Mouse (Mus musculus) heart, adult 2 months (tissue): ENCODE measurements around the gene Nup93.

Experiments
- CTCF ChIP-seq: fragments of 200-600 bp; IDR thresholded peaks from 2 replicates; pipeline ENCODE4 v1.8.1; 2022; ENCODE audit warnings: antibody characterized with exemption, mild to moderate bottlenecking, moderate library complexity
- EP300 ChIP-seq: fragments of 200-500 bp; IDR thresholded peaks from 2 replicates; pipeline ENCODE4 v1.6.1; 2011; ENCODE audit warnings: low read depth, low read length, control low read depth; ENCODE audit not compliant: insufficient read depth
- POLR2A ChIP-seq: fragments of 200-500 bp; IDR thresholded peaks from 2 replicates; pipeline ENCODE4 v1.6.1; 2011; ENCODE audit warnings: mild to moderate bottlenecking, low read depth, low read length, control low read depth; ENCODE audit not compliant: insufficient read depth

DNA sequence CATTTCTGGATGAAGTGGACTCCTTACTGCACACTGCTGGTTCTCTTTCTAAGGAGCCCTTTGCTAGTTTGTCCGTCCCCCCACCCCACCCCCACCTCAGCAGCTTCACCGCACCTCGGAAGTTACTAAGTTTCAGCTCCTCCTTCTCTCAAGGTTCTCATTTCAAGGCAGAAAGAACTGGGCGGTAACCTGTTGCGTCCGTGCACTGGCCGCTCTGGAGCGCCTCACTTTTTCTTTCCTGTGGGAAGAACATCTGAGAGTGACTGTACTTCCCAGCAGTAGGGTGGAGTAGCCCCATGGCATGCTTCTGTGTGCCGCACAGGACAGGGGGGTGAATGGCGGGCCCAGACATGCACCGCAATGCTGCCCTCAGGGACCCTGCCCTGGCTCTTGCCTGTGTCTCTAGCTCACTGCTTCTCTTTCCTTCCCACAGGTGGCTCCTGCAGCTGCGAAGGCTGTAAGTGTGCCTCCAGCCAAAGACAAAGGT is 30.0 kb upstream of the Nup93 start:
- TF ChIP-seq CTCF (no peak), POLR2A (no peak), EP300 (no peak)
